Mouse (Mus musculus) embryo, embryonic 11.5 days (tissue): ENCODE measurements around the gene Dmxl2.

Experiments
- DNase-seq: peaks from one replicate; pipeline ENCODE4 v3.0.0-alpha.2; 2012; ENCODE audit warnings: low read depth, low spot score

The Dmxl2 gene

DNA sequence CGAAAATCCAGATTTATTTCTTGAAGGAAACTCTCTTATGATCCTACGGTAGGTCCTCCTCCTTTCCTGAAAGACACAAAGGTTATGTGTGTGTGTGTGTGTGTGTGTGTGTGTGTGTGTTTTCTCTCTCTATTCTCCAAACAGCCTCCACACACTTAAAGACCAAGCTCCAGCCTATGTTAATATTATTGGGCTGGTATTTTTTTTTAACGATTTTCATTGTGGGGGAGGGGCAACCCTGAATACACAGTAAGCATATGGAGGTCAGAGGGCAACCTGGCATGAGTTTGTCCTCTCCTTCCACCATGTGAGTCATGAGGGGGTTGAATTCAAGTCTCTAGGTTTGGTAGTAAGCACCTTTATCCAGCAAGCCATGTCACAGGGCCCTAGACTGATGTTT lies 1.6 kb downstream of the Dmxl2 start:
- DNase-seq, result no peak

DNA sequence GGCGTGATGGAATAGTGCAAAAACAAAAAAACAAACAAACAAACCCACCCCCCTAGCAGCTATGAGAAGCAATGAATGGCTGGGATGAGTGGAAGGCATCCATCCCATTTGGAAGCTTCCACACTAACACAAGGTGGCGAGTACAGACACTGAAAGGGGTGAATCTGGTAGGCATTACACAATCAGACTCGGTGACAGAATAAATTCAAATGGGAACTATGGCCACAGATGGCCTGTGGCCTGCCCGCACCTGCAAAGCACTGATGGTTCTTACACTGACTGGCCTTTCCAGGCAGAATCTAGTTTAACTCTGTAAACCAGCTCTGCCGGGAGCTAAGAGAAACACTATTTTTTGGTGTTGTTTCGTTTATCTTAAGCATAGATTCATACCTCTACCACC lies 2.1 kb downstream of the Dmxl2 start:
- no peak for DNase-seq

DNA sequence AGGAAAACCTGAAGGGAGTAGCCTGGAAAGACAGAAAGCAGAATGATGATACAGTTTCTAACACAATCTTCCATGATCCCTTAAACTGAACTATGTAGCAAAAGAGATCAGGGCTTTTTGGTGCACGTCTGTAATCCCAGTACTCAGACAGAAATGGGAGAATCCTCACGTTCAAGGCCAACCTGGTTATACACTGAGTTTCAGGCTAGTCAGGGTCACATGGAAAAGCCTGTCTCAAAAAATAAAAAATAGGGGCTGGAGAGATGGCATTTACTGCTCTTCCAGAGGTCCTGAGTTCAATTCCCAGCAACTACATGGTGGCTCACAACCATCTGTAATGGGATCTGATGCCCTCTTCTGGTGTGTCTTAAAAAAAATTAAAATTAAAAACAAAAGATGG lies 11.0 kb downstream of the Dmxl2 start:
- no peak for DNase-seq

DNA sequence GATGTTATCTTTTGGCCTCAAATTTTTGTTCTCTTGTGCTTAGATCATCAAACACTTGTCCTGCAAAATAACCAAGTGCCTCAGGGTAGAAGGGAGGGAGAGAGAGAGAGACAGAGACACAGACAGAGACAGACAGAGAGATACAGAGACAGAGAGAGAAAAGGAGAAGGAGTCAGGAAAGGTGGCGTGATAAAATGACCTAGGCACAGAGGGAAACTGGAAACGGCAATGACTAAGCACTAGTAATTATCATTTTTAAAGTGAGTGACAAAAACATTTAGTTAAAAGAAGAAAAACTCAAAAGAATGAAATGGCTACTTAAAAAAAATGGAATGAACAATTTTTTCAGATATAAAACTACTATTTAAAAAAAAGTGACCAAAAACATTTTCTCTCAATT lies 11.8 kb downstream of the Dmxl2 start:
- DNase-seq, result no peak

DNA sequence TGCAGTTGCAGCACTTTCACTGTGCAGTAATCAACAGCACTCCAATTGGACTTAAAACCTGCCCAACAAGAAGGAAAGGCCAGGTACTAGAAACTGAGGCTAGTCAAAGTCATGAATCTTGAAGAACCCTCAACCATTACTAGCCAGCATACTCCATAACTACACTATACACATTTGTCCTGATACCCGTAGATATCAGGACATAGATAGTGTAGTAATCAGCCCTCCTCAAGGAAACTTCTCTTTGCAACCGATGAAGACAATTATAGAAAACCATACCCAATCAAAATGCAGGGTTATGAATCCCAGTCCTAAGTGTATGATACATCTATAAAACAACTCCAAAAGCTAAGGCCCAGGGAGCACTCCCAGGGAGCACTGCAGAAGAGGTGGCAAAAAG lies 16.5 kb downstream of the Dmxl2 start:
- no peak for DNase-seq

DNA sequence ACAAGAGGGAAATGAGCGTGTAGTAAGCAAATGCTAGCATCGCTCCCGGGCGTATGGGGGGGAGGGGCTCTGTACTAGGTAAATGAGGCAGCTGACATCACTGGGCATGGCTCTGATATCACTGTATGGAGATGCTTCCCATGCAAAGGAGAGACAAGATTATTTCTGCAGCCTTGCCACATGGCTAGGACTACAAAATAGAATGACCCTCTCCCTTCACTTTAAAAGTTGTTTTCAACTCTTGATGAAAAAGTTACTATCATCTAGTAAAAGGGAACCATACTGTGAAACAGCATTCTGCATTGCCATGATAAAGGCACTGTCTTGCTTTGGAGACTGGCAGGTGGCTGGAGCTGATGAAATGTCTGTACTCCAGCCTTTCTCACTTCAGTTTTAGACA lies 18.2 kb downstream of the Dmxl2 start:
- no peak for DNase-seq

DNA sequence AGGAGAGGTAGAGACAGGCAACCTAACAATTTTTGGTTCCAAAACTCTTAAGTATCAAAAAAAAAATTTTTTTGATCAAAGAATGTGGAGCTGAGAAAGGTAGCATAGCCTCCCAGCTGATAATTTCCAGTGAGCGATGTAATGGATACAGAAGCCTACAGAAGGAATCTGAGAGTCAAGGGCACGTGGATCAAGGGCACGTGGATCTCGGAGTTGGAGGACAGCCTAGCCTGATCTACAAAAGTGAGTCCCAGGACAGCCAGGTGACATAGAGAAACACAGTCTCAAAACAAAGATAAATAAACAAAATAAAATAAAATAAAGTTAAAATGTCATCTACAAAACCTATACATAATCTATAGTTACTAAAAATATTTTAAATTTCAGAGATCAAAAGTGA lies 18.7 kb downstream of the Dmxl2 start:
- no peak for DNase-seq

DNA sequence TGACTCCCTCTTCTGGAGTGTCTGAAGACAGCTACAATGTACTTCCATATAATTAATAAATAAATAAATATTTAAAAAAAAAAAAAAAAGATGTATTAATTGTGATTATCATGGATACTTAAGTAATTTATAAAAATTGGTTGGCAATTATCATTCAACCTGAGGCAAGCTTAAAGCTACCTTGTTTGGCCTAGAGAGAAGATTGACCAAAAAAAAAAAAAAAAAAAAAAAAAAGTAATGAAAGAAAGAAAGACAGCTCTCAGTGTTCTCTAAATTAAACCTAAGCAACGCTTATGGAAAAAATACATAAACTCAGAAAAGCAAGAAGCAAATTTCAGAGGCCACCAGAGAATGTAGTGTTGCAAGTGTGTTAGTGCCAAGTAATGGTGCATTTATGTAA lies 22.4 kb downstream of the Dmxl2 start:
- DNase-seq, result no peak

DNA sequence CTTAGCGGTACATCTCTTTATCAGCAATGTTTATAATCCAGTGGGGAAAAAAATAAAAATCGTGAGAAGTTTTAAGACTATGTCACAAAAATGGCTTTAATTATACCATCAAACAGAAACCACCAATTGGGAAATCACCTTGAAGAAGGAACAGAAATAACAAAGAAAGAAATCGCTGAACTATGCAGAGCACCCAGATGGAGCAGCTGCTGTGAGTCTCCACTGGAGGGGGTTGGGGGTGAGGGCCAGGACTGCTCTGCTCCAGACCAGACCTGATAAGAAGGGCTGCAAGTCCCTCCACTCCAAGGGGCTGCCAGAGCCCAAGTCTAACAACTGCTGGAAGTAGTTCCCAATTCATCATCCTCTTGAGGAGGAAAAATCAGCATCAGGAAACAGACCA lies 23.3 kb downstream of the Dmxl2 start:
- no peak for DNase-seq

DNA sequence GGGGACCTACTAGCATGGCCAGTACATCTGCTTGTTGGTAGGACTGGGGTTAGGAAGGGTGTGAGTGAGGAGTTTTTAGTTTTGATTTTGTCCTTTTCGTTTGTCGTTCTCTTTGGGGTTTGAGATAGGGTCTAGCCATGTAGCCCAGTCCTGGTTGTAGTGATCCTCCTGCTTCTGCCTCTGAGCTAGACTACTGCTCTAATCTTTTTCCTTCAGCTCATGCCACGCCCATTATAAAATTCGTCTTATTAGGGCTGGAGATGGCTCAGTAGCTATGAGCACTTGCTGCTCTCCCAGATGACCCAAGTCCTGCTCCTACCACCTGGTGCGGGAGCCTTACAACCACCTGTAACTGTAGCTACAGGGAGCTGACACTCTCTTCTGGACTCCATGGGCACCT lies 26.9 kb downstream of the Dmxl2 start:
- DNase-seq, result no peak

DNA sequence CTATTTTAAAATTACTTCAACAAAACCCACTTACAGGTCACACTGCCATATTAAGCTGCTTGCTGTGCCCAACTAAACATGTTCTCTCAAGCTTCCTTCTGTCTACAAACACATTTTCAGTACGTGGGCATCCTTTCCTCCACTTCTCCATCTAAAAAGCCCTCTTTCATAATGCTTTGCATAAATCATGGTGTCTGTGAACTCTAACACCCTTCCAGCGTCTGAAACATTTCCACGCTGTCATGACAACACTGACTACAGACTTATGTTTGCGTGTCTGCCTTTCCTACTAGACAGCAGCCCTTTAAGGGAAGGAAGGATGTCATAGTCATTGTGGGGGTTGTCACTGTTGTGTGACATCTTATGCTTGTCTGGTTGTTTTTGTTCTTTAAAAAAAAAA lies 27.4 kb downstream of the Dmxl2 start:
- no peak for DNase-seq

DNA sequence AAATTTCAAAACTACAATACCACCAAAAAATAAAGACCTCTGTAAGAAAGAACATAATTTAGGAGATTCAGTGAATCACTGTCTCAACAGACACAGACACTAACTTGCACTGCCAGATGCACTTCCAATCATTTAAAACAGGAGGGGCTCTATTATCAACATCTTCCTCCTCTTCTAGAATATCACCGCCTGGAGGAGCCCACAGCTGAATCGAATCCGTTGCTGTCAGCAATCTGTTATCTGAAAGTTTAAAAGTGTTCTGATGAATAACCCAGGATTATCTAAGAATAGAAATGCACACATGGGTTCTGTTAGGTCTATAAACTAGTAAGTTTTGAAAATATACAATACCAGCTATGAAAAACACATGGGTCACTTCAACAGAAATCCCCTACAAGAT lies 28.6 kb downstream of the Dmxl2 start:
- DNase-seq, result no peak

DNA sequence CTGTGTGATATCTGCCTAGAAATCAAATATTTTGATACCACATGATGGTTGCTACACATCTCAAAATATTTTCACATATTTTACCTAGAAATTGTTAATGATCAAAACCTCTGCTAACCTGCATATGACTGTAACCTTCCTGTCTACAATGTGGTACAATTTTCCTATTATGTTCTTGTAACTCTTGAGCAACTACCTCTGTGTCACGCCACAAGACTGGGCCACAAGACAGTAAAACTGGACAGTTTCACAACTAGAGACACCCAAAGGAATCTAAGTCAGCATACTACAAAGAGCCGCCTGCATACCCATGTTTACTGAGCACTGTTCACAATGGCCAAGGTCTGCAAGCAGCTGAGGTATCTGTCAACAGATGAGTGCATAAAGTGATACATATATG lies 32.1 kb downstream of the Dmxl2 start:
- no peak for DNase-seq

DNA sequence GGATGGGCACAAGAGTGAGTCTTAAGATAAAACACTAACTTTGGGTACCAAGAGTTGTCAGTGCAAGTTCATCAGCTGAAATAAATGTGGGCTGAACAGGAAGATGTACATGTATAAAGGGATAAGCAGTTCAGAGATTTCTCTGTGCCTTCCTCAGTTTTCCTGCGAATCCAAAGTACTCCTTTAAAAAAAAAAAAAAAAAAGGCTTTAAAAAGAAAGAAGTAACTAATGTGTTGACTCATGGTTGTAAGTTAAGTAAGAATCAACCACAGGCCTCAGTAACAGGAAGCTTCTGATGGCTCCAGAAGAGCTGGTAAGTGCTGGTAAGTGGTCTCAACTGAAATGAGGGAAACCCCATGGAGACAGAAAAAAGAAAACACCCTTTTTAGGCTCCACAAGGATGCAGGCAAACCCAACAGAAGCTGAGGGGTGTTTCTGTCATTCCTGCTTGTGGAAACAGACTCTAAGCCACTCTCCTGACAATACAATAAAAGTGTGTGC lies 33.9 kb downstream of the Dmxl2 start:
- DNase-seq, result no peak

DNA sequence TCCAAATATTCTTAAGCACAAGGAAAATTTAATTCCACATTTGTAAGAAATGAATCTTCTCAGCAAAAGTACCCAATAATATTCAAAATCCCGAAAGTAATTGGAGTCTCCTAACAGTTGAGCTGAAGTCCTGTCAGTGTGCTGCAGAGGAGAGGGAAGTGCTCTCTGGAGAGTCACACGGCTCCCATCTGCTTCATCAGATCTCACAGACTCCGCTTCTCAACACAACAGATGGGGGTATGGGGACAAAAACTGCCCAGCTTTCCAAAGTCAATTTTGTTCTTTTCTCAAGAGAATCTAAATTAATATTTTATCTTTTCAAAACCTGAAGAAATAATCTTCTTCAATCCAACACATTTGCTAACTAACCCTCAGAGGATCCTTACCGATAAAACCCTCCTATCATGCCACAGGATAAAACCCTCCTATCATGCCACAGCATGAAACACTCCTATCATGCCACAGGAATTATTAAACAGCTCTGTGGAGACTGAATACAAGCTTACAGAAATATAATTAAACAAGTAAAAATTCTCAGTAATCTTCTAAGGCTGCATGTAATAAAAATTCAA lies 37.9 kb downstream of the Dmxl2 start:
- DNase-seq, result no peak

DNA sequence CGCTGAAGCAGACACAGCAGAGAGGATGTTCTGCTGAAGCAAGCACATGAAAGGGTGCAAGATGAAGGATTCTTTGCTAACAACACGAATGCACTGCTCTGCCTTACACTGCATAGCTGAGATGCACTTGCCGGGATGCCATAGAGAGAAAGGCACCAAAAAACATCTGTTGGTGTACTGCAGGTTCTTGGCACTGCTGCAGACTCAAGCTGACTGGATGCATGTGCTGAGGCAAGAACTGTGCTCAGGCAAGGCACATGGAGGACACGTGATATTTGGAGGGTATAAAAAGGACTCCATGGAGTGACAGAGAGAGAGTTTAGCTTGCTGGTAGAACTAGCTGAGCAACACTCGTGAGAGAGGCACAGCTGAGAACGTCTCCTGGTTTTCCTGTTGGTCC lies 62.4 kb downstream of the Dmxl2 start:
- DNase-seq, result no peak

DNA sequence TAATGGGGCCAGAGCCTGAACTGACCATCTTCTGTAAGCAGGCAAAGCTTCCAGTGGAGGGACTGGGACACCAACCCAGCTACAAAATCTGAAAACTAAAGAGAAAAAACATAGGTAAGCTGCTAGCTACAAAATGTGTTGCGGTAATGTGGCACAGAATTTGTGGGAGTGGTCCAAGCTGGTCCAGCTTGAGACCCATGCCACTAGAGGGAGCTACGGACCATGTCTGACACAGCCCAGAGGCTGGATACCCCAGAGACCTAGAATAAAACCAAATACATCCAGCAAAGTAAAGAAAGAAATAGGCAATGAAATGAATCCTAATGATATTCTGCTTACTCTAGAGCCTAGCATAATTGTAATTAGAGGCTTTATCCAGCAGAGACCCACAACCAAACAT lies 63.2 kb downstream of the Dmxl2 start:
- peak; percentile 51 for DNase-seq

DNA sequence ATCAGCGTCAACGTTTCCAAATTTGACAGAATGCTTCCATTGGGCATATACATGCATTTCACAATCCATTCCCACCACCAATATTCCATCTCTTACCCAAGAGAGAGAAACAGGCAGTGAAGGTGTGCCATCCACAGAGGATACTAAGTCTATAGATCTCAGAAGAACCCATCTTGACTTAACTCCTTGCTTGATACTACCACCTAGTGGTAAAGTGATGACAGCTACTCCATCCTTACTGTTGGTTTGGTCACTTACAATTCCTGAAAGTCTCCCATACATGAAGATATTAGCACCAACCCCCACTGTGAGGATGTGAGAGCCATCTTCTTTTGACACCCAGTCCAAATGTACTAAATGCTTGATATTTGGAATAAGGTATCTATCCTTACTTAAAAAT lies 85.2 kb downstream of the Dmxl2 start:
- DNase-seq, result no peak

DNA sequence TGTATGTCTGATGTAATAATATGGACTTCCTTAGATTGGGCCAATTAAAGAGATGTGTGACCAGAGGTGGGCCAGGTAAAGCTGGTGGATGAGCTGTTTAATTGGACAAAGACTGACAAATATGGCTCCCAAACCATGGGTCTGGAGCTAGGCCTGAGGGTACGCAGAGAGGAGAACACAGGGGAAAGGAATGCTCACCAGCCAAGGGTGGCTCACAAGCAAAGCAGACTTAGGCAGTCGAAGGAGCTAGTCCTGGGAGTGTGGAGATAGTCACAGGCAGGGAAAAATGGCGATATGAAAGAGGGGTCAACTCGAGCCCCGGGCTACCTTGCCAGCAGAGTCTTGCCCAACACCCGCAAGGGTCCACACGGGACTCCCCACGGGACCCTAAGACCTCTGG lies 144.7 kb downstream of the Dmxl2 start:
- no peak for DNase-seq

DNA sequence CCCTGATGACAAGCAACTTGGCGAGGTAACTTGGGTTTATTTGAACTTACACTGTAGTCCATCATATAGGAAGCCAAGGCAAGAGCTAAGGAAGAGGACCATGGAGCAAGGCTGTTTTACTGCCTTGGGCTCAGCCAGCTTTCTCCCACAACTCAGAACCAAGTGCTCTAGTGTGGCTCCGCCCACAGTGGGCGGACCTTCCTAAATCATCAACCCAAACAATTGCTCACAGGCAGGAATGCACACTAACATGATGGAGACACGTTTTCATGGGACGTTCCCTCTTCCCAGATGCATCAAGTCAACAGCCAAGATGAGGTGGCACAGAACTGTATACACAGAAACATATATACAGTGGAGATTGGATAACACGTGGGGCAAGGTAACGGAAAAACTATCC lies 159.4 kb downstream of the Dmxl2 start:
- no peak for DNase-seq

DNA sequence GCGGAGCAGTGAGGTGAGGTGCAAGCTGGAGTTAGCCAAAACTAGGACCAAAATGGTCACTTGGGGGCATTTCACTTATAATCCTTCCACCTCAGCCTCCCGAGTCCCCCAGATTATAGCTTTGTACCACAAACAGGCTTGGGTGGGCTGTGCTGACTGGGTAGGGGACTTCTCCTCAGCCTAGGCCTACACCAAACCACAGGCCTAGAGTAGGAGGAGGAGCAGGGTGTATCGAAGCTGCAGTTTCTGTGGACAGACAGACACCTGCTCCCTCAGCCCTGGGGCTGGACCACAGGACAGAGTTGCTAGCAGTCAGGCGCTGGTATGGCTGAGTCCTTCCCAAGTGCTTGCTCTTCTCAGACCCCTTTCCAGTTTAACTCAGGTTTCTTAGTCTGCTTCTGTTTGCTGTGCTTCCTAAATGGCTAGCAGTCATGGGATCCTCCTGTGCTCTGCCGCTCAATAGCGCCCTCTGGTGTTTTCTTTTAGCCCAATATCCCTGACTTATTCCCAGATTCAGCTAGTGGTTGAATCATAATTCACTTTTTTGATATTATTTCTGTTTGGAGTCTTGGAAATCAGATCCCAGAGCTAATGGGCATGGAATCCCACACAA lies 164.8 kb downstream of the Dmxl2 start:
- peak; percentile 58 for DNase-seq

DNA sequence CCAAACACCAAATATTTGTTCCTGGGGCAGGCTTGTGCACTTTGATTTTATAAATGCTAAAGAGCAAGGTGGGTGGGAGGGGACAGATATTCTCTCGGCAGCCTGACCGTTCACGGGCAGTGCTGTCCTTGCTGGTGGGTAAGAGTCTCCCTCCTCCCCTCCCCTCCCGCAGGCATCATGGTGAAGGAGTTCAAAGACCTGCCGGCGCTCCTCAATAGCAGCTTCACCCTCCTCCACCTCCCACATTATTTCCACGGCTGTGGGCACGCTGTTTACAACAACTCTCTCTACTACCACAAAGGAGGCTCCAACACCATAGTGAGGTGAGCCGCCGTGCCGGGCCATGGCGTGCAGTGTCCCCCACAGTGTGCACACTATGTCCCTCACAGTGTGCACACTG lies 165.8 kb downstream of the Dmxl2 start:
- no peak for DNase-seq

DNA sequence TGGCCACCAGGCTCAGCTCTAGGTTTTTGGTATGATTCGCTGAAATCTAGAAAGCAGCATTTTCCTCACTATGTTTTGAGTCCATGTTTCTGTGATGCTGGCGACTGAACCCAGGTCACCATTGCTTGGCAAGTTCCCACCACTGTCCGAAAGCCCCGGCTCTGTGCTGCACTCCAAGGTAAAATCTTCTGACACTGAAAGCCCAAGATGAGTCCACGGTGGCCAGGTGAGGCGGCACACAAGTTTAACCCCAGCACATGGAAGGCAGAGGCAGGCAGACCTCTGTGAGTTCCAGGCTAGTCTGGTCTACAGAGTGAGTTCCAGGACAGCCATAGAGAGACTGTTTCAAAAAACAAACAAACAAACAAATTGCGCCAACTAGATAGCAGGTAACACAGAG lies 172.2 kb downstream of the Dmxl2 start:
- no peak for DNase-seq

DNA sequence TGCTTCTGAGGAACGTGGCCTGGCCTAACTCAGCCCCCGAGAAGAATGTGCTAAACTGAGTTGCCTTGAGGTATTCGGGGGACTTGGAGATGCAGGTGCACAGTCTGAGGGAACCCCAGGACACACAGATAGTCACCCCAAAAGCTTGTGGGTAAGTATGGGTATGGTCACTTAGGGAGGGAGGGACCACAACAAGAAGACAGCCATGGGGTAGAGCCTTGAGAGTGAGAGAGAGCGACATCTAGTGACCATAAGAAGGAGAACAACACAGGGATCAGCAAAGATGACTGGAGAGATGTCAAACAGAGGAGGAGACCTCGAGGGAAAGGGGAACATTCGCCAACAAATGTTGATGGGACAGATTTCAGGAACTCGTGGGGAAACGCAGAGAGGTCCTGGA lies 178.0 kb downstream of the Dmxl2 start:
- DNase-seq, result peak; percentile 8
